Mouse (Mus musculus) lung, embryonic 15.5 days (tissue): ENCODE results near the gene Esrrb. TPM values are rescaled to one million over a fixed set of nuclear protein-coding genes. Genes with fewer than 3 reads are reported as not detected.

Experiments used
- ATAC-seq: fragments of 200-750 bp; cut with Nextera tagmentation; 2 replicates; pipeline ENCODE4 v1.8.0; 2017; ENCODE audit warnings: moderate number of reproducible peaks, borderline replicate concordance; ENCODE audit not compliant: low FRiP score, low TSS enrichment; ENCODE audit errors: extremely low read depth
- H3K27ac ChIP-seq: fragments of 300-500 bp; sonication (generic); 2 replicates; pipeline ENCODE4 v1.5.1; 2015; ENCODE audit warnings: moderate library complexity, mild to moderate bottlenecking, inconsistent platforms
- H3K27me3 ChIP-seq: fragments of 300-500 bp; sonication (generic); 2 replicates; pipeline ENCODE4 v1.6.1; 2015; ENCODE audit warnings: inconsistent platforms
- H3K36me3 ChIP-seq: fragments of 300-500 bp; sonication (generic); 2 replicates; pipeline ENCODE4 v1.6.1; 2015; ENCODE audit warnings: inconsistent platforms
- H3K4me1 ChIP-seq: fragments of 300-500 bp; sonication (generic); 2 replicates; pipeline ENCODE4 v1.6.1; 2015; ENCODE audit warnings: inconsistent platforms
- H3K4me2 ChIP-seq: fragments of 300-500 bp; sonication (generic); 2 replicates; pipeline ENCODE4 v1.6.1; 2015; ENCODE audit warnings: inconsistent platforms, mild to moderate bottlenecking, moderate library complexity
- H3K4me3 ChIP-seq: fragments of 300-500 bp; sonication (generic); 2 replicates; pipeline ENCODE4 v1.5.1; 2015; ENCODE audit warnings: mild to moderate bottlenecking, inconsistent platforms
- H3K9ac ChIP-seq: fragments of 300-500 bp; sonication (generic); 2 replicates; pipeline ENCODE4 v1.6.1; 2015; ENCODE audit warnings: inconsistent platforms
- H3K9me3 ChIP-seq: fragments of 300-500 bp; sonication (generic); 2 replicates; pipeline ENCODE4 v1.6.1; 2016; ENCODE audit warnings: inconsistent platforms
- WGBS: fragments of 180-500 bp; shearing (Covaris S2); methylation state at CpG from one replicate; pipeline ENCODE4 v1.1.7; 2015; 5-methylcytosine and 5-hydroxymethylcytosine counted together
- polyA plus RNA-seq: library from polyadenylated mRNA; unstranded; fragments of >200 nt; fragmentation: Nextera tagmentation; extraction: Ambion mirVana; gene quantifications from 2 replicates; pipeline ENCODE4 v1.2.1, GENCODE M21; 2015

Gene Esrrb
- polyA plus RNA-seq, 1 experiment from 2014 or later = 0.19 TPM

DNA sequence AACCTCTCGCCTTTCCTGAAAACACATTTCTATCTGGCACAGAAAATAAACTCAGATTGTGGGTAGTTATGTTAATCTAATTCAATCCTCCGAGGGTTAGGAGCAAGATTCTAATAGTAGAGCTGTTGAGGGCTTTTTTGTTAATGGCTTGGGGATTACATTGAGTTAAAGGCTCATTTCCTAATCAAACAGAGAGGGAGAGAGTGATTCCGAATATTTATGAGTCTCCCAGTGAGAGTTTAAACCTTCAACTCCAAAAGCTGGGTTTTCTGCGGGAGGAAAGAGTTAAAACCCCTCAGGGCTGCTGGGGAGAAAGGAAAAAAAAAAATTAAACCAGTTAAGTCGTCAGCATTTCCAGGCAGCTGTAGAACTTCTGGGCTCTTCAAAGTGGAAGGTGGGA is 3.8 kb downstream of the Esrrb start:
- no peak for ATAC-seq
- H3K4me1 ChIP-seq = peaks cover 14% of the 10 kb centered on the region; the same call in 1 of the 2 replicates
- 21% methylated on average over 5 of the region's 5 CpGs for WGBS
- no peaks in the 10 kb centered on the region; the same call in 1 of the 2 replicates for H3K27me3 ChIP-seq
- H3K36me3 ChIP-seq = no peaks in the 10 kb centered on the region
- H3K27ac ChIP-seq = no peak overlapping the region
- H3K9me3 ChIP-seq = no peaks in the 10 kb centered on the region
- no peak overlapping the region for H3K4me3 ChIP-seq
- no peak overlapping the region for H3K4me2 ChIP-seq
- H3K9ac ChIP-seq = no peak overlapping the region

DNA sequence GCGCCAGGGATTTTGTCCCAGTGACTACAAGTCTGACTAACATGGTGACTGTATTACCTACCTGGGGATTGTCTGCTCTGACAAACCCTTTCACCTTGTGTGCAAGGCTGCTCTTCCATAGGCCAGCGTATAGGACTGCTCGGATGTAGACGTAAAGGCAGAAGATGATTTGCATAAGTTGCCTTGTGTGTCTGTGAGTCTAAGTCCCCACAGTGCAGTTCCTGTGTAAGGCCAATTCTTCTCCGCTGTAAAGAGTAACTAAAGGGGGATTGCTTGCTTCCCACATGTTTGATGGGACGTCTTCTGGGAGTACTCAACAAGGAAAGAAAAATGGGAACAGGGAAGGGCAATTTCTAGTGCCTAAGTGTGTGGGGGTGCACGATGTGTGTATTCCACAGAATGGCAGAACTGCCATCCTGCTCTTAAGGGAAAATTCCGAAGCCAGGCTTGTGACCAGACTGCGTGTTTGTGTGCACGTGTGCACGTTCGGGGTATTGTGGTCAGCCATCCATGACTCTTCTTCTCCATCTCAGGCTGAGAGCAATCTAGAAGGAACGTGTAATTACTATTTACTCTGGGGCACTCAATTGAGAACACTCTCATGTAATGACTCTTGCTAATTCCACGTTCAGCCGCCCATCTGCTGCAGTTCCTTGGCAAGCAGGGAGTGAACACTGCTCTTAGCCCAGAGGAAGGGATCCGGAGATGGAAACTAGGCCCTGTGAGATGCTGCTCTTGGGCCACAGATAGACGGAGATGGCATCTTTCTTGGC is 9.9 kb downstream of the Esrrb start:
- Histone ChIP-seq H3K4me1 (no peaks in the 10 kb centered on the region), H3K4me2 (no peak overlapping the region), H3K36me3 (no peaks in the 10 kb centered on the region), H3K4me3 (no peak overlapping the region), H3K9me3 (no peaks in the 10 kb centered on the region), H3K27me3 (no peaks in the 10 kb centered on the region), H3K9ac (no peak overlapping the region), H3K27ac (no peak overlapping the region)
- no peak for ATAC-seq
- WGBS = 82% methylated on average over 17 of the region's 17 CpGs

DNA sequence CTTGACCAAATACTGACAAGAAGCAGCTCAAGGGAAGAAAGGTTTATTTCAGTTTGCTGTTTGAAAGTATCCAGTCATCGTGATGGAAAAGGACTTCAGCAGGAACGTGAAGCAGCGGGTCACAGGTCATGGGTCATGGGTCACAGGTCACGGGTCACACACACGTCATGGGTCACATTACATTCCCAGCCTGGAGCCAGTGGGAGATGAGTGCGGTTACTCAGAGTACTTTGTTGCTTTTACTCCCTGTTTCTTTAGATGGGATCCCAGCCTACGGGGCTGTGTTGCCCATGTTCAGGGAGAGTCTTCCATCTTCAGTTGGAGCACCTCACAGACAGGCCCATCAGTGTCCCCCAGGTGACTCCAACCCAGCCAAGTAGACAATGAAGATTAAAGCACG is 13.4 kb downstream of the Esrrb start:
- Histone ChIP-seq H3K4me3 (no peak overlapping the region), H3K9me3 (no peaks in the 10 kb centered on the region), H3K27me3 (no peaks in the 10 kb centered on the region), H3K4me2 (no peak overlapping the region), H3K27ac (no peak overlapping the region), H3K4me1 (no peaks in the 10 kb centered on the region), H3K36me3 (no peaks in the 10 kb centered on the region), H3K9ac (no peak overlapping the region)
- 56% methylated on average over 8 of the region's 8 CpGs for WGBS
- ATAC-seq = no peak

DNA sequence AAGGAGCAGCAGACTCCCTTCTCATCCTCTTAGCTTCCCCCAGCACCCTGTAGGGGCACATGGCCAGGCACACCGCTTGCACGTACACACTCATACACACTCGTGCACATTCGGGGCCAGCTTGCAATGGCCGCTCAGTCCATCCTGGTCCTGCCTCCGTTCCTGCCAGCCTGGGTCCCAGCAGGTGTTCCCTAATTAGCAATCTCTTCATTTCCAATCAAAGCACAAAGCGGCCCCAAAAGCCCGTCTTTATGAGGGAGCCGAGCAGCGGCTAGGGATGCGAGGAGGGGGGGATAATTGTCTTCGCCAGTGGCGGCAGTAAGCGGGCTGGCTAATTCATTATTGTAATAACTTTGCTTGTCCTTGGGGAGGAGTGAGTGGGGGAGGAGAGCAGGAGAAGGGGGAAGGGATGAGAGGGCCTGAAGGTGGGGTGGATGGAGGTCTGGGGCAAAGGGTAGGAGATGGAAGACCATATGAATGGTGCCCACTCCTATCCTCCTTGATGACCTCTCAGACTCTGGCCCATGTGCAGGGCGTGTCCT is 18.8 kb downstream of the Esrrb start:
- no peak for ATAC-seq

DNA sequence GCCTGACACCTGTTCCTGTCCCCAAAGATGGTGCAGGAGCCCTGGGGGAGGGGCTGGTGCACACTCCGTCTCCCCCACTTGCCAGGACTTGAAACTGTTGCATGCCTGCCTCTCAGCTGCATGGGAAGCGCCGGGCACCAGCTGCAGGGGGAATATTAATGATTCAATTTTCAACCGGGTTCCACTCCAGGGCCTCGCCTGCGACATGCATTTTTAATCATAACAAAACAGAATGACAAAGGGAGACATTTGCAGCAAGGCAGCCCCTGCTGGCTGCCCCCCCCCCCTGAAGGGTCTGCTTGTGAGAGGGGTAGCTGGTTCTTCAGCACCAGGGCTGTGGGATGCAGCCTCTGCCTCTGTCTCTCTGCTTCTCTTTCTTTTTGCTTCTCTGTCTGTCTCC is 22.9 kb downstream of the Esrrb start:
- 9% methylated on average over 6 of the region's 6 CpGs for WGBS
- H3K9ac ChIP-seq = no peak overlapping the region
- no peak overlapping the region for H3K4me2 ChIP-seq
- no peaks in the 10 kb centered on the region for H3K4me1 ChIP-seq
- no peak overlapping the region for H3K27ac ChIP-seq
- H3K9me3 ChIP-seq = no peaks in the 10 kb centered on the region
- no peak for ATAC-seq
- H3K36me3 ChIP-seq = no peaks in the 10 kb centered on the region
- H3K4me3 ChIP-seq = no peak overlapping the region
- H3K27me3 ChIP-seq = no peaks in the 10 kb centered on the region; the same call in 1 of the 2 replicates

More for the DNA sequence above, 18.8 kb downstream of the Esrrb start:
- H3K9ac ChIP-seq = no peak overlapping the region
- no peak overlapping the region for H3K4me3 ChIP-seq
- no peak overlapping the region for H3K4me2 ChIP-seq
- no peaks in the 10 kb centered on the region; the same call in 1 of the 2 replicates for H3K27me3 ChIP-seq
- H3K9me3 ChIP-seq = no peaks in the 10 kb centered on the region
- H3K27ac ChIP-seq = no peak overlapping the region
- H3K36me3 ChIP-seq = no peaks in the 10 kb centered on the region
- WGBS = 31% methylated on average over 15 of the region's 15 CpGs
- H3K4me1 ChIP-seq = no peaks in the 10 kb centered on the region

DNA sequence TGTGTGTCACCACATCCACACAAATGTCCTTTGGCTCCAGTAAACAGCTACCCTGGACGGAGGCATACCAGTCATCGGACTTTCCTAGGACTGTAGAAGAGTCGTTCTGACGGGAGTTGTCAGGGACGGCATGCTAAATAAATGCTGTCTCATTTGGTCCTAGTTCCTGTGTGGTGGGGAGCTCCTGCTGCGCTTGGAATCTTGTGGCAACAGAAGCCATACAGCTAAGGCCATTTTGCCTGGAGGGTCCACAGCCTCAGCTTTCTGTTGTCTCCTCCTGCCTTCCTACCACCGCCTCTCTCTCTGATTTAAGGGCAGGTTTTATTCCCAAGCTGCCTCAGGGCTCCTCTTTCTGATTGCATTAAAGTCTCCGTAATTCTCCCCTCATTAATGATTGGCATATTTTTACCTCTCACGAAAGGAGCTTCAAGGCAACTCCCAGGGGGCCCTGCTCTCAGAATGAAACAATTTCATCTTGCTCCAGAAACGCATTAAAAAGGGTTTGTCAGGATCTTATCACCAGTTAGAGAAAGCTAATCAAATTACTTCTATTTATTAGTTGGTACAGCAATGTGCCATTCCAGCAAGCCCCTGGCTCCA is 26.9 kb downstream of the Esrrb start:
- Histone ChIP-seq H3K4me1 (no peaks in the 10 kb centered on the region), H3K9me3 (no peaks in the 10 kb centered on the region), H3K4me2 (no peak overlapping the region), H3K9ac (no peak overlapping the region), H3K4me3 (no peak overlapping the region), H3K27me3 (no peaks in the 10 kb centered on the region), H3K36me3 (no peaks in the 10 kb centered on the region), H3K27ac (no peak overlapping the region)
- no peak for ATAC-seq
- 71% methylated on average over 10 of the region's 10 CpGs for WGBS

DNA sequence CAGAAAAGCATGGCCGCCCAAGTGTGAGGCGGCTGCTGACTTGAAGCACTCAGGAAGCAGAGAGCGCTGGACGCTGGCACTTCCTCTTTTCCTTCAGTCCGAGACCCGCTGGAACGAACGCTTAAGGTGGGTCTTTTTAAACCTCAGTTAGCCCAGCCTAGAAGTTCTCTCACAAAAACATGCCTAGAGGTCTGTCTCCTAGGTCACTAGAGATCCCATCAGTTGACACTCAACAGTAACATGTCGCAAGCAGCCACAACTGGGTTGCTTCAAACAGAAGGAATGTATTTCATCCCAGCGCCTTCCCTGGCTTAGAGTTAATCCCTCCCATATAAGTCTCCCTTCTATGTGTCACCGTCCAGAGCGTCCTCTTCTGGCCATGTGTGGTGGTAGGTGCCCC is 33.9 kb downstream of the Esrrb start:
- Histone ChIP-seq H3K9me3 (no peaks in the 10 kb centered on the region), H3K4me1 (no peaks in the 10 kb centered on the region), H3K36me3 (no peaks in the 10 kb centered on the region), H3K9ac (no peak overlapping the region), H3K27ac (no peak overlapping the region), H3K27me3 (no peaks in the 10 kb centered on the region), H3K4me2 (no peak overlapping the region), H3K4me3 (no peak overlapping the region)
- WGBS = 89% methylated on average over 12 of the region's 12 CpGs
- ATAC-seq = no peak

DNA sequence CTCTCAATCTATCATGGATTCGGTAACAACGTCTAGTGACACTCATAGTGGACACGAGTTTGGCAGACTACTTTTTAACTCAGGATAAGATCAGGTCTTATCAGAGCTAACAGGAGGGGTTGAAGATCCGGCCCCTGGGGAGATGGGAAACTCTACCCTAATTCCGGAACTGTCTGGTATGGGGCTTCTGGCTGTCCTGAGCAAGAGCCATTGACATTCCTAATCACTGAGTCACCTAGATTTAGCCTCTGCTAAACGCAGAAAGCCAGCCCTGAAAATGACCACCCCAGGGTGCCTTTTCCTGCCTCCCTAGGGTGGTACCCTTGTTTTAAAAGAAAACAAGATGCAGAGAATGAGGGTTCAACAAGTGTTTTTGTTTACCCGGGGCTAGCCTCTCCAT is 34.4 kb downstream of the Esrrb start:
- Histone ChIP-seq H3K27ac (no peak overlapping the region), H3K4me3 (no peak overlapping the region), H3K4me1 (no peaks in the 10 kb centered on the region), H3K4me2 (no peak overlapping the region), H3K9me3 (no peaks in the 10 kb centered on the region), H3K36me3 (no peaks in the 10 kb centered on the region), H3K27me3 (no peaks in the 10 kb centered on the region), H3K9ac (no peak overlapping the region)
- WGBS = 30% methylated on average over 7 of the region's 7 CpGs
- no peak for ATAC-seq

DNA sequence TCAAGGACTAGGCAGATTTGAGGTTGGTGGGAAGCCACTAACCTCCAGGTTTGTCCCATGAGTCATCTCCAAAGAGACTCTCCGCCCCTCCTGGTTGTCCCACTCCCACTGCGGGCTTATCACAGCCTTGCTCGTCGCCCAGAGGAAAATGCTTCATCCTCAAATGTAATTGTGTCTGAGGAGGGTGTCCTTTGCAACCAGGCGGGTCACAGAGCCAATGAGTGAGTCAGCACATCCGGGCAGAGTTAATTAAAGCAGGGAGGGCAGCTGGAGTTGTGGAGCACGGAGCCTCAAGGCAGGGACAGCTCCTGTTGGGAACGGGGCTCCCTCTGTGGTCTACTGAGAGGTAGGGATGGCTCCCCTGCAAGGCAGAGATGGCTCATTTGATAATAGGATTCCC is 37.8 kb downstream of the Esrrb start:
- 0 out of 2 replicates have a peak, but pooled peaks cover 5% of the 10 kb centered on the region for H3K4me1 ChIP-seq

DNA sequence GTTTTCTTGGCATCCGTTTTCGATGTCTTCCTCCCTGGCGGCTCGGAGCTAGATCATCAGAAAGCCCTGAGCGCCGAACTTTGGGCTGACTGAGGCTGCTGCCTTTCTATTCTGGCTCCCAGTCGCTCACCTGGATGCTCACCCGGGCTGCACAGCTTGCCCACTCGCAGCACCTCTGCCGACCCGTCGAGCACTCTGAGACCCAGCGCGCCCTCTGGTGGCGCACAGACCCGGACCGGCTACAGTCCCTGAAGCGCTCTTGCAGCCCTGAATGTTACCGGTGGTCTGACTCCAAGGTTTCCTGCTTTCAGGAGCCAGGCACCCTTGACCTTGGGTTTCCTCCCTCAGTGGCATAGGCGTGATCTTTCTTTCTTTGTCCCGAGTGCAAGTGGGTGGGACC is 41.8 kb downstream of the Esrrb start:
- 6% methylated on average over 21 of the region's 21 CpGs for WGBS
- H3K9ac ChIP-seq = no peak overlapping the region
- no peak overlapping the region for H3K27ac ChIP-seq
- H3K36me3 ChIP-seq = no peaks in the 10 kb centered on the region
- 0 out of 2 replicates have a peak, but pooled peaks cover 5% of the 10 kb centered on the region for H3K4me1 ChIP-seq
- ATAC-seq = peak; percentile 35; the same call in 1 of the 2 replicates
- peak overlapping the region; percentile 29 for H3K4me3 ChIP-seq
- peak overlapping the region; percentile 53 for H3K4me2 ChIP-seq
- no peaks in the 10 kb centered on the region for H3K27me3 ChIP-seq
- no peaks in the 10 kb centered on the region for H3K9me3 ChIP-seq

More for the DNA sequence above, 37.8 kb downstream of the Esrrb start:
- Histone ChIP-seq H3K9ac (no peak overlapping the region), H3K27ac (no peak overlapping the region), H3K4me2 (no peak overlapping the region), H3K27me3 (no peaks in the 10 kb centered on the region), H3K9me3 (no peaks in the 10 kb centered on the region), H3K36me3 (no peaks in the 10 kb centered on the region), H3K4me3 (no peak overlapping the region)
- ATAC-seq = no peak
- 23% methylated on average over 8 of the region's 8 CpGs for WGBS

DNA sequence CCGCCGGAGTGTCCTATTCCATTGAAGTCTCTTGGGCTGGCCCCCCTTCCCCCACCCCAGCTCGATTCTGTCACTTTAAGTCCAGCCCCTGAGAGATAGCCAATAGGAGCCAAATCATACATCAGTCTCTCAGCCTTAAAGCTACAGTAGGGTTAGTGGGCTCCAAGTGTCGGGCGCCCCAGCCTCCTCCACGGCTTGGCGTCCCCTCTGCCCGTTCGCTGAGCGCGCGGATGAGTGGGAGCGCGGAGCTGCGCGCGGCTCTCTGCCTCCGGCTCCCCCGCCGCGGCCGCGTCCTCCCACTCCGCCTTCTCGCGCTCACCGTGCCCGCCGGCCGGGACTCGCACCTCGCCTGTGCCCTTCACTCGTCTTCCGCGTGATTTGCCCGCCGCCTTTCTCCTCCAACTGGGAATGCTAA is 60.6 kb downstream of the Esrrb start:
- Histone ChIP-seq H3K9ac (no peak overlapping the region), H3K36me3 (no peaks in the 10 kb centered on the region), H3K27me3 (peaks cover 84% of the 10 kb centered on the region), H3K4me3 (peak overlapping the region; percentile 42), H3K9me3 (no peaks in the 10 kb centered on the region), H3K4me1 (peaks cover 15% of the 10 kb centered on the region), H3K27ac (no peak overlapping the region), H3K4me2 (peak overlapping the region; percentile 78)
- WGBS = under 1% methylated on average over 37 of the region's 37 CpGs
- peak; percentile 71; the same call in 1 of the 2 replicates for ATAC-seq
